Mouse (Mus musculus): ENCODE measurements around the gene Fmc1. TPM values are rescaled to one million over a fixed set of nuclear protein-coding genes. Genes with fewer than 3 reads are reported as not detected.
A peak's percentile ranks its signal among the peaks of the same experiment; 100 is the strongest.
"Not testable (repeated sequence)": the region's sequence is repeated elsewhere in the genome, so short reads cannot be mapped to it uniquely, and the experiment has no call there.

Gene Fmc1
- total RNA-seq (2021), result 100 to 1,000 TPM; 125 to 149 TPM
- long read RNA-seq, experiment 1, transcript Fmc1-201 (2 exons, 479 nt), result major isoform, 46 of 49 reads
- long read RNA-seq, experiment 1, partial matches to known transcripts, result 2 of 49 reads
- long read RNA-seq, experiment 1, other reads (novel, unspliced or antisense), result 0 of 49 reads
- long read RNA-seq, experiment 2, transcript Fmc1-201 (2 exons, 479 nt), result major isoform, 57 of 61 reads
- long read RNA-seq, experiment 2, partial matches to known transcripts, result 3 of 61 reads
- long read RNA-seq, experiment 2, other reads (novel, unspliced or antisense), result 1 of 61 reads

DNA sequence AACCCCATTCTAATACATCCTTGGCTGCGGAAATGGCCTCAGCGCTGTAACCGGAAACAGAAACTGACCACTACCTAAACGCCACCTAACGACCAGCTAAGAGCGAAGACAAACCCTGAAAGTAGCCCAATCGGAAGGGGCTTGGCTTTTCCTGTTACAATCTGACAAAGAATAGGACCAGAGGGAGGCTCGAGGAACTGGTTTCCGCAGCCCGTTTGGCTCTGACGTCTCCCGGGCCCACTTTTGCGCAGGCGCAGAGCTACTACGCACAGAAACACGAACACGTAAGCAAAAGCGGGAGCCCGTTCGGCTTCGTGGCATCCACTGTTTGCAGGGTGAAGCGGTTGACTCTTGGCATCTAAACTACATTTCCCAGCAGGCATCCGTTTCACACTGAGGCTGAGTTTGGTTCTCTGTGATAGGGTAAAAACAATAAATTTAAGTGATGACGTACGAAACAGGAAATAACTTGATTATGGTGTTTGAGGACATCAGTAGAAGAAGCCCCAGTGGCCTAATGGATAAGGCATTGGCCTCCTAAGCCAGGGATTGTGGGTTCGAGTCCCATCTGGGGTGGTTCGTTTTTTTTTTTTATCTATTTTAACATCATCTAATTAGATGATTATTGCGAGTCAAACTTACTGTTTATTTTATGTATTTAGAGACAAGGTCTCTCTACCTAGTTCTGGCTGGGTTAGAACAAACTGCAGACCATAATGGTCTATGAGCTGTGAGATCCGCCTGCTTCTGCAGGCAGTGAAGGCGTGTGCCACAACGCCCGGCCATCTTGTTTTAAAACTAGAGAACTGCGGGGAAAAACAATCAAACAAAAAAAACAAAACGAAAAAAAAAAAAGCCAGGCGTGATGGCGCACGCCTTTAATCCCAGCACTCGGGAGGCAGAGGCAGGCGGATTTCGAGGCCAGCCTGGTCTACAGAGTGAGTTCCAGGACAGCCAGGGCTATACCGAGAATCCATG is at the start of gene Fmc1:
Gene Fmc1, plus strand, starts transcription at position 75 of the 978 bp plus-strand sequence.
- peak; percentile 98 for DNase-seq
- intact Hi-C loops (cut with DNase I; ENCODE audit: low total_unique reads), result no loop called here

DNA sequence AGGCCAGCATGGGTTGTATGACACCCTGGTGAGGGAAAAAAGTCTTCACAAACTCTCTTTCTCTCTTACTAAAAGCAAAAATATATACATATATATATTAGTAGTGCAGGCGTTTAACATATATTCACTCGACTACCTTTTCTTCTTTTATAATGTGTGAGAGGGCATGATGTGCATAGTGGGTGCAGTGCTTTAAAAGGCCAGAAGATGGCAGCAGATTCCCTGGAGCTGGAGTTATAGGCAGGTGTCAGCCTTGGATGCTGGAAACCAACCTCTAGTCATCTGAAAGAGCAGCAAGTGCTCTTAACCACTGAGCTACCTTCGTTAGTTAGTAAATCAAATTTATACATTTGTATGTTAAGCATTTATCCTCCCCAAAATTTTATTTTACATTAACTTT is 40.8 kb upstream of the Fmc1 start:
- peak; percentile 16 for DNase-seq

DNA sequence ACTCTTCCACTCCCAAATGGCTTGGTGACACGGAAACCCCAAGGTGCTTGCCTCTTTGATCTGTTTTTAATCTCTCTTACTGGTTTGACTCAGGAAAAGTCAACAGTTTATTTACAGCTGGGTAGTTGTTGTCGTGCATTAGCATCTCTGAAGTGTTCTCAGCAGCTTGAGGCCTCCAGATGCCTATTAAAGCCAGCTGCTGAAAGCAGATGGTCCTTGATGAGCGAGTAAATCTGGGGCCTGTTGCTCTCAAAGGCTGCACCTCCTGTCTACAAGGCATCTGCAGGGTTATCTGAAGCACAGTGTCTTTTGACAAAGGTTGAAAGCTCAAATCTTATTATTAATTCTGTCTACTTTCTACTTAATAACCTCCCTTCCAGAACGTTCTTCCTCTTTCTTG is 37.7 kb upstream of the Fmc1 start:
- intact Hi-C loops (cut with DNase I; ENCODE audit: low total_unique reads), result no loop called here

More for the DNA sequence above, 40.8 kb upstream of the Fmc1 start:
- intact Hi-C loops (cut with DNase I; ENCODE audit: low total_unique reads), result no loop called here

DNA sequence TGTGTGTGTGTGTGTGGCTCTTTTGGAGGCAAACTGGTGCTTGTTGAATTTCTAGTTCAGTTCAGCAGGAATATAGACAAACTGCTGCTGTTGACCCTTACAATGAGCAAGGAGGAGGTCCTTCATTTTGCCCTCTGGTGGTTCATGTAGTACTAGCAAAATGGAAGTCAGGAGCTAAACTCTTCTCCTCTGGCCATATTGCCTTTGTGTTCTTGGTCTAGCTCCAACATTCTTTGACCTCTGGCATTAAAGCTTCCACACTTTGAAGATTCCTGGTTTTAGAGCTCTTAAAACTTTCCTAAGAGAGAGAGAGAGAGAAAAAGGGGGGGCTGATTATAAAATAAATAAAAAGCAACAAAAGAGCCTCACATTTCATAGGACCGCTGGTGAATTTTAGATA is 21.2 kb upstream of the Fmc1 start:
- intact Hi-C loops (cut with DNase I; ENCODE audit: low total_unique reads), result no loop called here
- no peak for DNase-seq

More for the DNA sequence above, 37.7 kb upstream of the Fmc1 start:
- DNase-seq, result no peak

DNA sequence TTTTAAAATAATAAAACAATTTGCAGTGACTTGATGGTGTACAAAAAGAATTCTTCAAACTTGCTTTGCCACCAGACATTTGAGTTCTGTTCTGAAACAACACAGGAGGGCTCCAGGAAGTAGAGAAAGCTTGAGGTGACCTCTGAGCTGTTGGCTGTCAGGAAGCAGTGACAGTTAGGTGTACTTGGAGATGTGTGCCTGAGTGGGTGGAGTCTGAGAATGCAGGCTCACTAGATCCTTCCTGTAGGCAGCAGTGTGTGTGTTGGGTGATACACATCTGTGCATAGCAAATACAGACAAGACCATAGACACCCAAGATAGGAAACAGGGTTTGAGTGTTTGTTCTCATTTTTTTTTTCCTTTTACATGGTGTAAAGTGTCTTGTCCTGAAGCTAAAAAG is 20.5 kb upstream of the Fmc1 start:
- no peak for DNase-seq
- intact Hi-C loops (cut with DNase I; ENCODE audit: low total_unique reads), result no loop called here

DNA sequence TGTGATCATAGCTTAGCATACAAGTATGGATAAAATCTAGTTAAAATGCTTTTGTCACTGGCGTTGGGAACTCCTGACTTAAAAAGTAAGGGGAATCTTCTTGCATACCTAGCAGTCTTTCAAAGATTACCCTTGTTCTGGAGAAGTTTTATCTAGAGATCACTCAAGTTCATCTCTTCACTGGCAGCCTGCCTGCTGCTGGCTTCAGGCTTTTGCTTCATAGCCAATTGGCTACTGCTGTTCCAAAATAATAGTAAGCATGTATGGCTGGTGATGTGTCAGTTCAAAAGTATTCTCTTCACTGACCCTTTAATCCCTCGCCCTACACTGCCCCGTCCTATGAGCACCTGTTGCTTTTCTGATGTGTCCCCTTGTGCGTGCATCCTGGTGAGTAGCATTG is 18.1 kb upstream of the Fmc1 start:
- intact Hi-C loops (cut with DNase I; ENCODE audit: low total_unique reads), result no loop called here
- DNase-seq, result peak; percentile 29

DNA sequence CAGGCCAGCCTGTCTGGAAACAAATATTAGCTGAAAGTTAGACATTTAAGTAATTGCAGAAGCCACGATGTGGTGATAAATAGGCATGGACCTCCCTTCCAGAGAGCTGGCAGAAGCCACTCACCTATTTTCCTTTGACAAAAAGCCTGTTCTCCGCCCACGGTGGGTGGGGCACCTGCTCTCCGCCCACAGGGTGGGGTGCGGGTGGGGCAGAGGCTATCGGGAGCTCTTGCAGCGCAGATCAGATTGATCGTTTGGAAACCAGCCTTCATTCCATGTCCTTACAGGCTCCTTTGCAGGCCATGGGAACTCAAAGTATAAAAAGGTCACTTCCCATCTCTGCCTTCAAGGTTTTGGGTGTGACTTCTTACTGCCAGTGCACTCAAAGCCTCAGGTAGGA is 9.5 kb upstream of the Fmc1 start:
- DNase-seq, result no peak
- intact Hi-C loops (cut with DNase I; ENCODE audit: low total_unique reads), result no loop called here

DNA sequence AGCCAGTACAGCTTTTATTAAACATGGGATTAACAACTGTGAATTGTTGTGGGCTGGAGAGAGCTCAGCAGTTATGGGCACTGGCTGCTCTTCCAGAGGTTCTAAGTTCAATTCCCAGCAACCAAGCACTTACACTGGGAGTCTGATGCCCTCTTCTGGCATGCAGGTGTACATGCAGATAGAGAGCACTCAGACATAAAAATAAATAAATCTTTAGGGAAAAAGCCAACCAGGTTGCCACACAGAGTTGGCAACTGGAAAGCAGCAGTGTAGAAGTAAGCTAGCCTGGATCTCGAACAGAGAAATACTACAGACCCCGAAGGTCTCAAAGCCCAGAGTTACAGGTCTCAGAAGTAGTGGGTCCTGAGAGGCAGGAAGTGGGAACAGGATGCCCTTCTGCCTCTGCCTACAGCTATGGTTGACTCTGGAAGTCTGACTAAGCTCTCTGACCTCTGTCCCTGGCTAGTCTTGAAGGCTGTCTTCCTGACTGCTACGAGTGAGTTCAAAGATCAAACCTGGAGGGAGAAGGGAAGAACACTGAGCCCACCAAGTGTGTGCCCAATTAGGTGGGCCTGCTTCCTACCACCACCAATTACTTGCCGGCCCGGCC is 2.0 kb upstream of the Fmc1 start:
- DNase-seq, result no peak
- intact Hi-C loops (cut with DNase I; ENCODE audit: low total_unique reads), result no loop called here

DNA sequence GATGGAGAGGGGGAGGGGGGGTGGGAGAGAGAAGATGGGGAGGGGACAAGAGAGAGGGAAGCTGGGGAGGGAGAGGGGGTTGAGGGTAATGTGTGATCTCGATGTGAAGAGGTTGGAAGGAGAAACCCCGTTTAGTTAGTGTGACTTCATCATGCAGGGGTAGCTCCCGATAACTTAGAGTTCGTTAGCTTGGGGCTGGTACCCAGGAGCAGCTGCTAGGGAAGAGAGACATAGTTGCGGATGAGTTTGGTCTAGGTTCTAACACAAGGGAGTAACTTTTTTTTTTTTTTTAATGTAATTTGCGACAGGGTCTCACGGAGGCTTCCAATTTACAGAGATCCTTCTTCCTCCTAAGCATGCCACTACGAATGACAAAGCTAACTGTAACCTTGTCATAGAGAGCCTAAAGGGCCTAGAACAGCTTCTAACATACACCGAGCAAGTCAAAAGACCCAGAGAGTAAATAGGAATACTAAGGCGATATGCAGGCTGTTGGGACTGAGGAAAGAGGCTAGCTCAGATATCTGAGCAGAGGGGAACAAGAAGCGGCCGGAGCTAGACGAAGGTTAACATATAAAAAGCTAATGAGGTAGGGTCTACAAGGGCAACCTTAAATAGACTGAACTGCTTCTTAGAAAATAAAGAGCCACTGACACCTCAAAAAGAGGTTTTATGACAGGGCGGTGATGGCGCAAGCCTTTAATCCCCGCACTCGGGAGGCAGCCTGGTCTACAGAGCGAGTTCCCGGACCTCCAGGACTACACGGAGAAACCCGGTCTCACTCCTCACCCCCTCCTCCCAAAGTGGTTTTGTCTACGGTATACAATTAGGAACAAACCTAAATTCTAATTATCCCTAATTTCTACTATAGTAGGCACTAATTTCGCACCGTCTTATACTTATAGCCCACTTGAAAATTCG is 542 bp upstream of the Fmc1 start:
- DNase-seq, result peak; percentile 20
- intact Hi-C loops (cut with DNase I; ENCODE audit: low total_unique reads), result no loop called here

DNA sequence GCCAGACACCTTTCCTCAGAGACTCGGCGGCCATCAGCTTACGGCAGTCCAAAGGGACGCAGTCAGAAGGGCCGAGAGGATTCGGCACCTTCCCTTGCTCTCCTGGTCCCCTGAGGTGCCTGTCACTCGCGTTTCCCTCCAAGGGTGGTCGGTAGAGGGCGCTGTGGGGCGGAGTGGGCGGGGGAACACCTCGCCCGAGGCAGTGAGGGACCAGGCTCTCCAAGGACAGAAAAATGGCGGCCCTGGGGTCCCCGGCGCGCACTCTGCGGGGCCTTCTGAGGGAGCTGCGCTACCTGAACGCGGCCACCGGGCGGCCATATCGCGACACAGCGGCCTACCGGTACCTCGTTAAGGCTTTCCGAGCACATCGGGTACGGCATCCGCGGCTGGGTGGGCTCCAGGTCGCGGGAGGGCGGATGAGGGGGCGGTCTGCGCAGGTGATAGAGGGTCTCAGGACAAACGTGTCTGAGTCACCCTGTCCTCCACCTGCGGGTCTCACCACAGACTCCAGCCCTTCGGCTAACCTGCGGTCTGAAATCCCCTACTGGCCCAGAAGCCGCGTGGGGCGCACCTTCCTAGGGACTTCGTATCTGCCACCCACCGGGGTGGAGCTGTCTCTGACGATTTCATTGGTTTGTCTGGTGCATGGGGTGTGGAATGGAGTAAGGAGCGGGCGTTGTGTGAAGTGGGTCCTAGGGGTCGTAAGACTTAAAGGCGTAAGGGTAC is 1.5 kb downstream of the Fmc1 start:
- intact Hi-C loops (cut with DNase I; ENCODE audit: low total_unique reads), result no loop called here
- DNase-seq, result peak; percentile 98

DNA sequence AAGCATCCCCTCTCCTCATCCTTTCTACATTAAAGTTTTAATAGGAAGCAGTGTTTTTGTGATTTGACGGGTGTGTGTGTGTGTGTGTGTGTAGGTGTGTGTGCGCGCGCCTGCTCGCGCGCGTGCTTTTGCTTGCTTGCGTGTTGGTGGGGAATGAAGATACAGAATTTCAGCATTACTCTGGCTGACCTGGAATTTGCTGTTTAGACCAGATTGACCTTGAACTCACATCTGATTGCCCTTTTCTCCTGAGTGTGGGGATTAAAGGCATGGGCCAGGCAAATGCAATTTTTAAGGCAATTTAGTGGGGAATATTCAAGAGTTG is 2.0 kb downstream of the Fmc1 start:
- DNase-seq, result no peak
- intact Hi-C loops (cut with DNase I; ENCODE audit: low total_unique reads), result no loop called here

DNA sequence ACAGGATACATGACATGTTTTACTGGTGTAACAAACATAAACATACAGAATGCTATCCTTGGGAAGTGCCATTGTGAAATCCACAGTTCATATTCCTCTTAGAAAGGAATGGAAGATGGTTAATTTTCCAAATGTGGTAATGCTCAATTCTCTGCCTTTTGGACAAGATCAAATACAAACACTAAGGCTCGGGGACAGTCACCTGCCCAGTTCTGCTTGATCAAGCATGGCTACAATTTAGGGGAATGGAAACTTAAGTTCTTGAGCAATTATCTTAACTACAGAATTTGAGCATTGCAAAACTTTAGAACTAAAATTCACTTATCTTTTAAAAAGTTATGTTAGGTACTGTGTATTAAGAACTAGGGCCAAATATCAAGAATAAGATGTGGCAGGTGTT is 2.5 kb downstream of the Fmc1 start:
- intact Hi-C loops (cut with DNase I; ENCODE audit: low total_unique reads), result no loop called here
- no peak for DNase-seq

DNA sequence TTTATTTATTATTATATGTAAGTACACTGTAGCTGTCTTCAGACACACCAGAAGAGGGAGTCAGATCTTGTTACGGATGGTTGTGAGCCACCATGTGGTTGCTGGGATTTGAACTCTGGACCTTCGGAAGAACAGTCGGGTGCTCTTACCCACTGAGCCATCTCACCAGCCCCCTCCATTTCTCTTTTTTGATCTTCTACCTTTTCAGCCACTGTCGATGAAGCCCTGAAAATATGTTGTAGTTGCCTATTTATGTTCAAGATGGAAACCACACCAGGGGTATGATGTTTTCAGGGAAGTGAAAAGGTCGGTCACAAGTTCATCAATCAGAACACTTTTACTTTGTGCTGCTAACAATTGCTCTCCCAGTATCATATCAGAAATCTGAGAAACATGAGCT is 10.8 kb downstream of the Fmc1 start:
- DNase-seq; intact Hi-C loops (cut with DNase I; ENCODE audit: low total_unique reads): not testable (repeated sequence)

DNA sequence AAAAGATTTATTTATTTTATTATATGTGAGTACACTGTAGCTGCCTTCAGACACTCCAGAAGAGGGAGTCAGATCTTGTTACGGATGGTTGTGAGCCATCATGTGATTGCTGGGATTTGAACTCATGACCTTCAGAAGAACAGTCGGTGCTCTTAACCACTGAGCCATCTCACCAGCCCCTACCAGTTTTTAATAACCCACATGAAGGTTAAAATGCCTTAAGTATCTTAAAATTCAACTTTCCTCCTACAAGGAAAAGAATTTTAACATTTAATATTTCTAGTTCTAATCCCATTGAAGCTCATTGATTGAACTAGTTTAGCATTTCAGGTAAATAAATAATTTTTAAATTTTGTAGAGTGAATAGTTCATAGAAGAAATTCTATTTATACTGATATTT is 13.7 kb downstream of the Fmc1 start:
- intact Hi-C loops (cut with DNase I; ENCODE audit: low total_unique reads); DNase-seq: not testable (repeated sequence)

DNA sequence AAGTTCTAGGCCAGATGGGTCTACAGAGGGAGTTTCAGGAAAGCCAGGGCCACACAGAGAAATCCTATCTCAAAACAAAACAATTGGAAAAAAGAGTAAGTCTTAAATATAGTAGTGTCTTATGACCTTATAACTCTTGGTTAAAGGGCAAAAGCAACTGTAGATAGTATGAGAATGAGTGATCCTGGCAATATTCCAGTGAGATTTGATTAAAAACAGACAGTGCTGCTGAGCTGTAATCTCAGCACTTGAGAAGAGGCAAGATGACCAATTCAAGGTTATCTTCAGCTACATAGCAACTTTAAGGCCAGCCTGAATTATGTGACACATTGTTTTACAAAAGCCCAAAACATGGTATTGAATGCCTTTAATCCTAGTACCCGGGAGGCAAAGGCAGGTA is 14.4 kb downstream of the Fmc1 start:
- intact Hi-C loops (cut with DNase I; ENCODE audit: low total_unique reads), result no loop called here
- DNase-seq, result no peak

DNA sequence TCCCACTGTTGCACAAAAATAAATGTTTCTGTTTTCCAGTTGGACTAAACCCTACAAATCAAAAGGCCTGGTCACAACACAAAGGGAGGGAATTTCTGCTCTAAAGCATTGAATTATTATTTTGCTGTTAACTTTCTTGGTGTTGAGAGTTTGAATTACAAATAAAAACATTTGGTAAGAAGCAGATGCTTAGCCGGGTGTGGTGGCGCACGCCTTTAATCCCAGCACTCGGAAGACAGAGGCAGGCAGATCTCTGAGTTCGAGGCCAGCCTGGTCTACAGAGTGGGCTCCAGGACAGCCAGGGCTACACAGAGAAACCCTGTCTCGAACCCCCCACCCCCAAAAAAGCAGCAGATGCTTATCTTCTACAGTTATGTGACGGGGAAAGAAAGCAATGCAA is 15.3 kb downstream of the Fmc1 start:
- DNase-seq; intact Hi-C loops (cut with DNase I; ENCODE audit: low total_unique reads): not testable (repeated sequence)

DNA sequence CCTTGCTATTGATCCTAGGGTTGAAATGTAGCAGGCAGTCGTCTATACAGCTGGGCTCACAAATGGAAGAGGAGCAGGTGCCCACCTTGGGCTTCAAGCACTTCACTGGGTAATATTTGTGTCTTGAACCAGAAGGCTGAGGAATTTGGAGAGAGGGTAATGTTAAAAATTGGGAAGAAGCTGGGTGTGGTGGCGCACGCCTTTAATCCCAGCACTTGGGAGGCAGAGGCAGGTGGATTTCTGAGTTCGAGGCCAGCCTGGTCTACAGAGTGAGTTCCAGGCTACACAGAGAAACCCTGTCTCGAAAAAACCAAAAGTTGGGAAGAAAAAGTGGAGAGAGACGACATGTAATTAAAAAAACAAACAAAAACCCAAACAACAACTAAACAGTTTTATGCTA is 16.5 kb downstream of the Fmc1 start:
- intact Hi-C loops (cut with DNase I; ENCODE audit: low total_unique reads); DNase-seq: not testable (repeated sequence)

DNA sequence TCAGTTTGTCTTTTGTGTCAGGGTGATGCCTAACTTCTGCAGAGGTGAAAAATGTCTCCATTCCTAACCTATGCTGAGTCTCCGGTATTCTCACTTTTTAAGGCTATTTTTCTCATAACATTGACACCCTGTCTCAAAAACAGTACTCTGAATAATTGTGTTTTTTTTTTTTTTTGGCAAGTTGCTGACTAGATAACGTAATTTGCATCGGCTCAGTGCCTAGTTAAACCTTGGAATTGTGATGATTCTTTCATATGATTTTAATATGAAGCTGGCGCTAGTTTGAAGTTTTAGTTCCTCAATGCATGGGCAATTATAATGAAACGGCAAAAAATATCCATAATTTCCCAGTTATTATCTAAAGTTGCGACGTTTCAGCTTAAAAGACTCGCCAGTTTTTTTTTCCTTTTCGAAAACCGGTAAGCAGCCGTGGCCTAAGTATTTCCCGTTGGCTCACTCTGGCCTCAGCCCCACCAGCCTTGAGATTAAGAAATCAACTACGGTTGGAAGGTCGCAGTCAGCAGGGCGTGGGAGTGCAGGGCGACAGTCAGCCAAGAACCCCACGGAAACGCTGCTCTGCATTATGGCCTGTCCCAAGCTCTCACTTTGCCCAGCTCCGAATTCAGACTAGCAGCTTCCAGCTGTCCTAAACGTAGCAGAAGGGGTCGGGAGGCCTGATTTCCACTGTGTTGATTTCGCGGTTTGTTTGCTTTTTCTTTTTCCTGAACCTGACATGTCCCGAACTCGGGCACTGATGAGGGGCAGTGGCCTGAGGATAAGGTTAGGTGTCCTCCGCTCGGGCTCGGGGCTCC is 17.2 kb downstream of the Fmc1 start:
- DNase-seq, result peak; percentile 73
- intact Hi-C loops (cut with DNase I; ENCODE audit: low total_unique reads), result no loop called here

Data from gastrocnemius, postnatal 14 days (tissue).